Mouse (Mus musculus): ENCODE data around the gene Fgf12.

GRCm38 (mm10) chr16:28389114-28389513, 363.8 kb downstream of the Fgf12 start:
- TF ChIP-seq CTCF (IDR thresholded peaks at IDR 0.05; ENCODE audit: low read depth, low read length) (no peak), POLR2A (IDR thresholded peaks at IDR 0.05; ENCODE audit: insufficient read depth, low read length) (no peak), EP300 (IDR thresholded peaks at IDR 0.05; ENCODE audit: insufficient read depth, low read depth, low read length) (no peak)

Measured in ES-Bruce4 (cell line).